Mouse (Mus musculus): ENCODE results near the gene Esr1. TPM values are rescaled to one million over a fixed set of nuclear protein-coding genes. Genes with fewer than 3 reads are reported as not detected.
"Not testable (repeated sequence)": the region's sequence is repeated elsewhere in the genome, so short reads cannot be mapped to it uniquely, and the experiment has no call there.

Gene Esr1
- polyA plus RNA-seq, 1 experiment from 2014 or later = 0.24 TPM

DNA sequence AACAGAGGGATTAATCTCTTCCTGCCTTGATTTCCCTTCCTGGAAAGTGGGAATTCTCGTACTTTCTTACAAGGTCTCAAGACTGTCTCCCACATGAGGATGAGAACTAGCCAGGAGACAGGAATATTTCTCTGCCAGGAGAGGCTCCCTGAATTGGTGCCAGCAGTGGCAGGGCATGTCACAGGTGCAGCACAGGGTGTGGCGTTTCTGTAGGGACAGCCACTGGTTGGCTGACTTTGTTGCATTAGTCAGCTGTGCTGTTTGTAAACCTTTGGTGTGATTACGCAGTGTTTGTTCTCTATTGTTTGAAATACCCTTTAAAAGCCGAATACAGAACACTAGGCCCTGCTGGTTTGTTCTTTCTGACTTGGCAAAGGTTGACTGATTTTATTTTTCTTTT is 11.8 kb upstream of the Esr1 start:
- no peak for ATAC-seq (ENCODE audit: insufficient number of reproducible peaks, insufficient read depth, low FRiP score, low TSS enrichment, low read depth)
- H3K9me3 ChIP-seq = 0 out of 2 replicates have a peak, but pooled peaks cover 2% of the 10 kb centered on the region
- 84% methylated on average over 4 of the region's 4 CpGs for WGBS

DNA sequence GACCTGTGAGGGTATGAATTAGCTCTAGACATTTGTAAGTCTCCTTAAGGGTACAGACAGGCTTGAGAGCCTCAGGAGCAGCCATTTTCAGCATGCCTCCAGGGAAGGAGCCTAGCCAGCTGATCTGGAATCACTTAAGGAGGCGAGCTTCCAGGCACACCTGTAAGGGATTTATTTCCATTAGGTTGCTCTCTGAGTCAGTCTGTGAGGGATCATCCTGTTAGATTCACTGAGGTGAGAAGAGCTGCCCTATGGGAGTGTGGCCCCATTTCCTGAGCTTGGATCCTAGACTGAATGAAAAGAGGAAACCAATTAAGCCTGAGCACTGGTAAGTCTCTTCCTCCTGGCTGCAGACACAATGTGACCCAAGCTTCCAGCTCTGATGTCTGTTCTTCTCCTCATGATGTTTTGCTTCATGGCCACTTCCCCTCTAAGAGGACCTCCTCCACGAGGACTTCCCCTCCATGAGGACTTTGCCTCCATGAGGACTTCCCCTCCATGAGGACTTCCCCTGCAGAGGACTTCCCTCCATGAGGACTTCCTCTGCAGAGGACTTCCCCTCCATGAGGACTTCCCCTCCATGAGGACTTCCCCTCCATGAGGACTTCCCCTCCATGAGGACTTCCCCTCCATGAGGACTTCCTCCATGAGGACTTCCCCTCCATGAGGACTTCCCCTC is 10.5 kb upstream of the Esr1 start:
- H3K9ac ChIP-seq = no peak overlapping the region
- no peaks in the 10 kb centered on the region for H3K36me3 ChIP-seq
- 45% methylated on average over 2 of the region's 2 CpGs for WGBS
- H3K4me1 ChIP-seq = no peaks in the 10 kb centered on the region
- H3K4me2 ChIP-seq = no peak overlapping the region
- H3K27ac ChIP-seq = no peak overlapping the region
- ATAC-seq (ENCODE audit: insufficient number of reproducible peaks, insufficient read depth, low FRiP score, low TSS enrichment, low read depth) = no peak
- H3K9me3 ChIP-seq = 0 out of 2 replicates have a peak, but pooled peaks cover under 1% of the 10 kb centered on the region
- no peak overlapping the region for H3K4me3 ChIP-seq
- H3K27me3 ChIP-seq = 0 out of 2 replicates have a peak, but pooled peaks cover 2% of the 10 kb centered on the region

More for the DNA sequence above, 11.8 kb upstream of the Esr1 start:
- Histone ChIP-seq H3K4me2 (no peak overlapping the region), H3K4me3 (no peak overlapping the region), H3K27ac (no peak overlapping the region), H3K27me3 (0 out of 2 replicates have a peak, but pooled peaks cover 2% of the 10 kb centered on the region), H3K36me3 (no peaks in the 10 kb centered on the region), H3K4me1 (no peaks in the 10 kb centered on the region), H3K9ac (no peak overlapping the region)

DNA sequence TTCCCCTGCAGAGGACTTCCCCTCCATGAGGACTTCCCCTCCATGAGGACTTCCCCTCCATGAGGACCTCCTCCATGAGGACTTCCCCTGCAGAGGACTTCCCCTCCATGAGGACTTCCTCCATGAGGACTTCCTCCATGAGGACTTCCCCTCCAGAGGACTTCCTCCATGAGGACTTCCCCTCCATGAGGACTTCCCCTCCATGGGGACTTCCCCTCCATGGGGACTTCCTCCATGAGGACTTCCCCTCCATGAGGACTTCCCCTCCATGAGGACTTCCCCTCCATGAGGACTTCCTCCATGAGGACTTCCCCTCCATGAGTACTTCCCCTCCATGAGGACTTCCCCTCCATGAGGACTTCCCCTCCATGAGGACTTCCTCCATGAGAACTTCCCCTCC is 9.8 kb upstream of the Esr1 start:
- H3K9ac ChIP-seq; H3K9me3 ChIP-seq; ATAC-seq (ENCODE audit: insufficient number of reproducible peaks, insufficient read depth, low FRiP score, low TSS enrichment, low read depth); H3K36me3 ChIP-seq; H3K4me2 ChIP-seq; H3K4me3 ChIP-seq; H3K4me1 ChIP-seq; H3K27me3 ChIP-seq; H3K27ac ChIP-seq: not testable (repeated sequence)

- 72% methylated on average over 4 of the region's 4 CpGs for WGBS
- H3K27me3 ChIP-seq = 0 out of 2 replicates have a peak, but pooled peaks cover 2% of the 10 kb centered on the region
- H3K4me2 ChIP-seq = no peak overlapping the region
- no peaks in the 10 kb centered on the region for H3K36me3 ChIP-seq
- no peak for ATAC-seq (ENCODE audit: insufficient number of reproducible peaks, insufficient read depth, low FRiP score, low TSS enrichment, low read depth)
- H3K4me1 ChIP-seq = no peaks in the 10 kb centered on the region
- H3K4me3 ChIP-seq = no peak overlapping the region
- H3K27ac ChIP-seq = no peak overlapping the region
- H3K9me3 ChIP-seq = no peaks in the 10 kb centered on the region
- no peak overlapping the region for H3K9ac ChIP-seq
Measured at GRCm38 (mm10) chr10:4602466-4602865, 8.9 kb upstream of the Esr1 start.

DNA sequence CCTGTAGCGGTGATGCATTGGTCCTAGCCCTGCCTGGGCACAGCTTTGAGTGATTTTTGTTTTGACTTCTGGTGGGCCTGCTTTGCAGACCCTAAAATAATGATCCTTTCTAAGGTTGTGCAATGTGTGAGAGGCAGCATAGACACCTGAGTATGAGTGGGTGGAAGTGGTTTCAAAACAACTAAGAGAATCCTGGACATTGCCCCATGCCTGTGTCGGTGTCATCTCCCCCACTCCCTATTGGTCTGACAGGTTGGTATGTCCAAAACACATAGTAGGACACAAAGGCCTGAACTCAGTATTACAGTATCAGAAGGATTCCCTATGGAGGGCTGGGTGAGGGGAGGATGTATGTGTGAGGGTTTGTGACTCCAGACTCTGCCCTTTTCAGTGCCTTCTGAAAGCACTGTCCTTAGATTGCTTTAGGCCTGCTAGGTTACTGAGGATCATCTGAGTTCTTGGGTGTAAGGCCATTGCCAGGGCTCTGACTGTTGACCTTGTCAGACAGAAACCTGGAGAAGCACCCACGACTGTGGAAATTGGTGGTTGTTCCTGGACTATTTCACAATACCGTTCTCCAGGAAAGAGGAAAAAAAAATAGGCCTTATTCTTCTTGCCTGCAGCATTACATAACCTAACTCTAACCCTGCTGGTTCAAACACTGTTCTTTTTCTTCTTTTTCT is 6.7 kb upstream of the Esr1 start:
- Histone ChIP-seq H3K4me3 (no peak overlapping the region), H3K27me3 (0 out of 2 replicates have a peak, but pooled peaks cover 2% of the 10 kb centered on the region), H3K36me3 (no peaks in the 10 kb centered on the region), H3K9me3 (no peaks in the 10 kb centered on the region), H3K9ac (no peak overlapping the region), H3K27ac (no peak overlapping the region), H3K4me2 (no peak overlapping the region), H3K4me1 (no peaks in the 10 kb centered on the region)
- no peak for ATAC-seq (ENCODE audit: insufficient number of reproducible peaks, insufficient read depth, low FRiP score, low TSS enrichment, low read depth)
- WGBS = 86% methylated on average over 4 of the region's 4 CpGs

DNA sequence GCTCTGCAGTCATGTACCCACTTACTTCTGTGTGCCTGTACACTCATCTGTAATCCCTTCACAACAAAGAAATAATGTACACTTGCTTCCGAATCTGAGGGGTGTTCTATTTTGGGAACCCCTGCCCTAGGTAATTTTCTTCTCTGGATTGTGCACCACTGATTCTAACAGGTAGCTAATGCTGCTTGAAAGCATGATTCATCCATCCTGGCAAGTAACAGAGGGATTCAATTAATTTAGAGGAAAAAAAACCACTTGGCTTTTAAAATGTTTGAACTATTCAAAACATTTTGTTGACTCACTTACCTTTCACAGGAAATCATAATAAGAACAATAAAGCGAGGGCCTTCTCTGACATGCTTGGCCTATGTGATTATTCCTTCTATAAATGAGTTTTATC is 1.2 kb upstream of the Esr1 start:
- ATAC-seq (ENCODE audit: insufficient number of reproducible peaks, insufficient read depth, low FRiP score, low TSS enrichment, low read depth) = no peak
- Histone ChIP-seq H3K36me3 (no peaks in the 10 kb centered on the region), H3K27ac (no peak overlapping the region), H3K9ac (no peak overlapping the region), H3K9me3 (no peaks in the 10 kb centered on the region), H3K4me2 (no peak overlapping the region), H3K4me1 (peaks cover 6% of the 10 kb centered on the region; the same call in 1 of the 2 replicates), H3K4me3 (no peak overlapping the region), H3K27me3 (no peaks in the 10 kb centered on the region)
- WGBS = 65% methylated on average over 2 of the region's 2 CpGs

- H3K9me3 ChIP-seq = no peaks in the 10 kb centered on the region
- H3K4me2 ChIP-seq = peak overlapping the region; percentile 49
- no peak for ATAC-seq (ENCODE audit: insufficient number of reproducible peaks, insufficient read depth, low FRiP score, low TSS enrichment, low read depth)
- peaks cover 6% of the 10 kb centered on the region; the same call in 1 of the 2 replicates for H3K4me1 ChIP-seq
- WGBS = 65% methylated on average over 22 of the region's 22 CpGs
- H3K4me3 ChIP-seq = no peak overlapping the region
- H3K36me3 ChIP-seq = no peaks in the 10 kb centered on the region
- no peak overlapping the region for H3K9ac ChIP-seq
- H3K27me3 ChIP-seq = no peaks in the 10 kb centered on the region
- no peak overlapping the region for H3K27ac ChIP-seq
Measured at GRCm38 (mm10) chr10:4612313-4613036, 1.1 kb downstream of the Esr1 start.

GRCm38 (mm10) chr10:4618026-4618425 is 6.6 kb downstream of the Esr1 start:
- Histone ChIP-seq H3K4me2 (no peak overlapping the region), H3K9me3 (no peaks in the 10 kb centered on the region), H3K9ac (no peak overlapping the region), H3K27ac (no peak overlapping the region), H3K27me3 (no peaks in the 10 kb centered on the region), H3K4me1 (peaks cover 7% of the 10 kb centered on the region; the same call in 1 of the 2 replicates), H3K4me3 (no peak overlapping the region), H3K36me3 (no peaks in the 10 kb centered on the region)
- no peak for ATAC-seq (ENCODE audit: insufficient number of reproducible peaks, insufficient read depth, low FRiP score, low TSS enrichment, low read depth)
- 82% methylated on average over 2 of the region's 2 CpGs for WGBS

- 73% methylated on average over 5 of the region's 5 CpGs for WGBS
- Histone ChIP-seq H3K4me3 (no peak overlapping the region), H3K36me3 (no peaks in the 10 kb centered on the region), H3K27ac (no peak overlapping the region), H3K4me2 (no peak overlapping the region), H3K4me1 (peaks cover 7% of the 10 kb centered on the region; the same call in 1 of the 2 replicates), H3K27me3 (no peaks in the 10 kb centered on the region), H3K9ac (no peak overlapping the region), H3K9me3 (no peaks in the 10 kb centered on the region)
- no peak for ATAC-seq (ENCODE audit: insufficient number of reproducible peaks, insufficient read depth, low FRiP score, low TSS enrichment, low read depth)
Measured at GRCm38 (mm10) chr10:4618686-4619085, 7.3 kb downstream of the Esr1 start.

DNA sequence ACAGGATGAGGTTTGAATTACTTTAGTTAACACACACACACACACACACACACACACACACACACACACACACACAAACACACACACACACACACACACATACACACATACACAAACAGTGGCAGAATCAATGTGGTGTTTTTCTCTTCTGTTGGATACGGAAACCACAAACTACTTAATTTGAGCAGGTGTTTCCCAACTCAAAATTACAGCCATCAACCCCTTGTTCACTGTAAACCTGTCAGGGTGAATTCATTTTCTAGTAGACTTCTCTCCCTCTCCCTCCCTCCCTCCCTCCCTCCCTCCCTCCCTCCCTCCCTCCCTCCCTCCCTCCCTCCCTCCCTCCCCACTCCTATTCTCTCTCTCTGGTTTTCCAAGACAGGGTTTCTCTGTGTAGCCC is 8.0 kb downstream of the Esr1 start:
- not testable (repeated sequence) for H3K27ac ChIP-seq; H3K9me3 ChIP-seq; H3K36me3 ChIP-seq; H3K4me1 ChIP-seq; ATAC-seq (ENCODE audit: insufficient number of reproducible peaks, insufficient read depth, low FRiP score, low TSS enrichment, low read depth); H3K4me2 ChIP-seq; H3K9ac ChIP-seq; H3K4me3 ChIP-seq; H3K27me3 ChIP-seq
- 100% methylated on average over 1 of the region's 1 CpGs for WGBS

DNA sequence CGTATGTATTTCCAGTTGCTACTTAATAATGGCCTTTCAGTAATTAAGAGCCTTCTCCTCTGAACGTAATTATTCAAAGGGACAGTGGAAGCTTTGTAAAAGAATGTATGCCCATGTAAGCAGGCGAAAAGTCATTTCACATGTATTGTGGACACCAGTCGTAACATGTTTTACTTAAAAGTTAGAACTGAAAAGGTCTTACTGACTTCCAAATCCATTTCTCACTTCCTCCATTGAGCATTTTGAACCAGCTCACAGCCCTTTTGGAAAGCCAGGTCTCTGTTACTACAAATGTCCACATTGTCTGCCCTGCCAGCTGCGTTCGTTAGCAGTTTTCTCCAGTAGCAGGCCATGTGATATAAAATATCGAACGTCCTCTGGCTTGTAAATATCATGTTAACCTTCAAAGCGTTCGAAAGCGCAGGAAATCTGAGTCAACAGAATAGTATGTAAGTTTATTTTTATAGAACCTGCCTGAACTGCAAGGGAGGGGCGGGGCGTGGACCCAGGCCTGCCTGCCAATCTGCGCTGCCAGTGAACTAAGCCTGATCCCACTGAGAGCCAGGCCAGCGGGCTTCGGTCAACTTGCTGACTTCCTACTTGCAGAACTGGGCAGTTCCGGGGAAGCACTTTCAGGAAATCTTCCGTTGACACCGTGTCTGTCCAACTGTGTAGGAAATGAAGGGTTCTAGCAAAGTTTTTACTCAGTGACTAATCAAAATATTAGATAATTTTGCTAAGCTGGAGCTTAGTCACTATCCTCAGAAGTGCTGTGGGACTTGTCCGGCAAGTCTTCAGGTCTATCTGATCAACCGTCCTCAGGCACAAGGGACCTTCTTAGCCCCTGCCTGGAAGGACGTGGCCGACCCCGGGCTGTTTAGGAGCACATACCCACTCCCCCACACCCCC is 9.5 kb downstream of the Esr1 start:
- no peak for ATAC-seq (ENCODE audit: insufficient number of reproducible peaks, insufficient read depth, low FRiP score, low TSS enrichment, low read depth)
- no peaks in the 10 kb centered on the region for H3K36me3 ChIP-seq
- H3K27ac ChIP-seq = no peak overlapping the region
- no peak overlapping the region for H3K4me2 ChIP-seq
- H3K9me3 ChIP-seq = no peaks in the 10 kb centered on the region
- no peak overlapping the region for H3K9ac ChIP-seq
- H3K4me3 ChIP-seq = no peak overlapping the region
- no peaks in the 10 kb centered on the region for H3K27me3 ChIP-seq
- H3K4me1 ChIP-seq = peaks cover 7% of the 10 kb centered on the region; the same call in 1 of the 2 replicates
- 62% methylated on average over 24 of the region's 24 CpGs for WGBS

Data from embryonic facial prominence, embryonic 13.5 days (tissue).